Mouse (Mus musculus): ENCODE results near the gene Gm20696.

GRCm38 (mm10) chr6:99619466-99619865 lies 47.1 kb downstream of the Gm20696 start:
- no peak for TF ChIP-seq EP300 (IDR thresholded peaks at IDR 0.05; ENCODE audit: insufficient read depth, low read depth, low read length)
- no peak for TF ChIP-seq CTCF (IDR thresholded peaks at IDR 0.05; ENCODE audit: low read depth, low read length)

Measured in ES-Bruce4 (cell line).